Mouse (Mus musculus) neural tube, embryonic 13.5 days (tissue): ENCODE results near the gene Itgb5. TPM values are rescaled to one million over a fixed set of nuclear protein-coding genes. Genes with fewer than 3 reads are reported as not detected.

Source experiments
- ATAC-seq: fragments of 200-750 bp; cut with Nextera tagmentation; 2 replicates; pipeline ENCODE4 v1.8.0; 2017; ENCODE audit warnings: low read depth, mild to moderate bottlenecking, moderate TSS enrichment, moderate library complexity
- H3K27ac ChIP-seq: fragments of 300-500 bp; sonication (generic); replicated peaks from 2 replicates; pipeline ENCODE4 v1.5.1; 2015; ENCODE audit warnings: moderate library complexity, mild to moderate bottlenecking, inconsistent platforms
- H3K27me3 ChIP-seq: fragments of 300-500 bp; sonication (generic); 2 replicates; pipeline ENCODE4 v1.6.1; 2015; ENCODE audit warnings: mild to moderate bottlenecking, inconsistent platforms
- H3K36me3 ChIP-seq: fragments of 300-500 bp; sonication (generic); 2 replicates; pipeline ENCODE4 v1.6.1; 2015; ENCODE audit warnings: mild to moderate bottlenecking, inconsistent platforms
- H3K4me1 ChIP-seq: fragments of 300-500 bp; sonication (generic); replicated peaks from 2 replicates; pipeline ENCODE4 v1.6.1; 2015; ENCODE audit warnings: inconsistent platforms
- H3K4me2 ChIP-seq: fragments of 300-500 bp; sonication (generic); 2 replicates; pipeline ENCODE4 v1.6.1; 2015; ENCODE audit warnings: inconsistent platforms, mild to moderate bottlenecking, moderate library complexity
- H3K4me3 ChIP-seq: fragments of 300-500 bp; sonication (generic); 2 replicates; pipeline ENCODE4 v1.5.1; 2015; ENCODE audit warnings: mild to moderate bottlenecking, inconsistent platforms
- H3K9ac ChIP-seq: fragments of 300-500 bp; sonication (generic); 2 replicates; pipeline ENCODE4 v1.6.1; 2015; ENCODE audit warnings: moderate library complexity, mild to moderate bottlenecking, inconsistent platforms
- H3K9me3 ChIP-seq: fragments of 300-500 bp; sonication (generic); 2 replicates; pipeline ENCODE4 v1.6.1; 2016; ENCODE audit warnings: inconsistent platforms
- WGBS: fragments of 180-500 bp; shearing (Covaris S2); methylation state at CpG from one replicate; pipeline ENCODE4 v1.1.7; 2015; 5-methylcytosine and 5-hydroxymethylcytosine counted together
- polyA plus RNA-seq: library from polyadenylated mRNA; unstranded; fragments of >200 nt; fragmentation: Nextera tagmentation; extraction: Ambion mirVana; gene quantifications from 2 replicates; pipeline ENCODE4 v1.2.1, GENCODE M21; 2015

The Itgb5 gene
- polyA plus RNA-seq, 1 experiment from 2014 or later = 21.1 TPM

- WGBS = under 1% methylated on average over 25 of the region's 25 CpGs
- Histone ChIP-seq H3K4me3 (peak overlapping the region; percentile 19), H3K27ac (peak overlapping the region; percentile 35; the same call in 1 of the 2 replicates)
Measured at GRCm38 (mm10) chr16:33833781-33834482, 4.5 kb downstream of the Itgb5 start.

GRCm38 (mm10) chr16:33836676-33837075 lies 7.2 kb downstream of the Itgb5 start:
- Histone ChIP-seq H3K9ac (no peak overlapping the region), H3K27me3 (peaks cover 46% of the 10 kb centered on the region), H3K36me3 (no peaks in the 10 kb centered on the region), H3K4me1 (peaks cover 30% of the 10 kb centered on the region), H3K27ac (no peak overlapping the region), H3K4me3 (no peak overlapping the region), H3K9me3 (no peaks in the 10 kb centered on the region), H3K4me2 (no peak overlapping the region)
- WGBS = 87% methylated on average over 3 of the region's 3 CpGs
- no peak for ATAC-seq

More at GRCm38 (mm10) chr16:33833781-33834482, 4.5 kb downstream of the Itgb5 start:
- peak overlapping the region; percentile 54 for H3K4me2 ChIP-seq
- H3K36me3 ChIP-seq = no peaks in the 10 kb centered on the region
- peak; percentile 24; the same call in 1 of the 2 replicates for ATAC-seq
- H3K4me1 ChIP-seq = peaks cover 42% of the 10 kb centered on the region
- H3K9ac ChIP-seq = peak overlapping the region; percentile 56
- peaks cover 73% of the 10 kb centered on the region for H3K27me3 ChIP-seq
- no peaks in the 10 kb centered on the region for H3K9me3 ChIP-seq

- peaks cover 29% of the 10 kb centered on the region for H3K4me1 ChIP-seq
- no peak for ATAC-seq
- no peak overlapping the region for H3K27ac ChIP-seq
- H3K9me3 ChIP-seq = no peaks in the 10 kb centered on the region
- no peak overlapping the region for H3K4me3 ChIP-seq
- no peak overlapping the region for H3K9ac ChIP-seq
- 76% methylated on average over 3 of the region's 3 CpGs for WGBS
- H3K4me2 ChIP-seq = no peak overlapping the region
- H3K27me3 ChIP-seq = peaks cover 40% of the 10 kb centered on the region
- H3K36me3 ChIP-seq = no peaks in the 10 kb centered on the region
Measured at GRCm38 (mm10) chr16:33837191-33837590, 7.7 kb downstream of the Itgb5 start.

DNA sequence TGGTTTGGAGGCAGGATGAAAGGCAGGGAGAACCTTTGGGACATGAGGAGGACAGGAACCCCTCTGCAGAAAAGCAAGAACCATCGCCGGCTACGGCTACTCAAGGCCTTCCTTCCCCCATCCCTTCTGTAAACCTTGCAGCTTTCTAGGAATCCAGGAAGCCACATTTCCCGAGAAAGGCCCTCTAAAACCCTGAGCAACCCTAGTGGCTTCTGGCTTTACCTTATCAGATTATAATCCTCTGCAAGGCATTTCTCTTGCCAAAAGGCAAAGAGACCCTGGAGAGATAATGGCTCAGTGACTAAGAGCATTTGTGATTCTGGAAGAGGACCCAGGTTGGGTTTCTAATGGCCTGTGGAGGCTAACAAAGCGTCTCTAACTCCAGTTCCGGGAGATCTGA lies 11.2 kb downstream of the Itgb5 start:
- Histone ChIP-seq H3K9me3 (no peaks in the 10 kb centered on the region), H3K27me3 (peaks cover 7% of the 10 kb centered on the region), H3K4me1 (peaks cover 6% of the 10 kb centered on the region; the same call in 1 of the 2 replicates), H3K36me3 (no peaks in the 10 kb centered on the region), H3K9ac (no peak overlapping the region), H3K4me2 (no peak overlapping the region), H3K4me3 (no peak overlapping the region), H3K27ac (no peak overlapping the region)
- WGBS = 30% methylated on average over 6 of the region's 6 CpGs
- ATAC-seq = no peak

DNA sequence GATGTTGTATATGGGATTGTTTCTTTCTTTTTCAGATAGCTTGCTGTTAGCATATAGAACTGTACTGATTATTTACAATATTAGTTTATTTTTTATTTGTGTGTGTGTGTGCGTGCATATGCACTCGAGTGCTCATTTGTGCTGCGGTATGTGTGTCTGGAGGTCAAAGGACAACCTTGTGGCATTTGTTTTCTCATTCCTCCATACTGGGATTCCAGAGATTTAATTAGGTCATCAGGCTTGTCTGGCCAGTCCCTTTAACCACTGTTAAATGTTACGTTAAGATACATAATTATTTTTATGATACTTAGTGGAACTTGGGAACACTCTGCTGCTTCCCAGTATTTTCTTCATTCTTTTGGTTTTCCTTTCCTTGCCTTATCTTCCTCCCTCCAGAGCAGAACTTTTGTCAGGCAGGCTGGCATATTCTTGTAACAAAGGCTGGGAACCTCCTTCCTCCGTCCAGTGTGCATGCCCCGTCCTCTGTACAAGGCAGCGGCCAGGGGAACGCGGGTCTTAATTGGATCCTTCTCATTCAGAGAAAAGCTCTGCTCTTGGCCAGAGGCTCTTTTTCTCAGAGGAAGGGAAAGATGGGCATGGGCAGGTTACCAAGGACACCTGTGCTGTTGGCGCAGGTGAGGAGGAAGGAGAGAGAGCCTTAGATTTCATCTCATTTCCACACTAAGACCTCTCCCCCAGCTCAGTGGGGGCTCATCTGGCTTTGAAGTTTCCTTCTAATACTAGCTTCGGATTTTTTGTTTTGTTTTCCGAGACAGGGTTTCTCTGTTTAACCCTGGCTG lies 12.8 kb downstream of the Itgb5 start:
- H3K4me2 ChIP-seq = no peak overlapping the region
- H3K4me3 ChIP-seq = no peak overlapping the region
- H3K27me3 ChIP-seq = no peaks in the 10 kb centered on the region; the same call in 1 of the 2 replicates
- no peaks in the 10 kb centered on the region for H3K9me3 ChIP-seq
- no peak for ATAC-seq
- no peaks in the 10 kb centered on the region for H3K36me3 ChIP-seq
- peaks cover 6% of the 10 kb centered on the region; the same call in 1 of the 2 replicates for H3K4me1 ChIP-seq
- no peak overlapping the region for H3K9ac ChIP-seq
- 76% methylated on average over 12 of the region's 12 CpGs for WGBS
- H3K27ac ChIP-seq = no peak overlapping the region

- Histone ChIP-seq H3K4me3 (no peak overlapping the region), H3K4me1 (peaks cover 6% of the 10 kb centered on the region; the same call in 1 of the 2 replicates), H3K4me2 (no peak overlapping the region), H3K9me3 (no peaks in the 10 kb centered on the region), H3K36me3 (no peaks in the 10 kb centered on the region), H3K27me3 (no peaks in the 10 kb centered on the region; the same call in 1 of the 2 replicates), H3K27ac (no peak overlapping the region), H3K9ac (no peak overlapping the region)
- WGBS = 53% methylated on average over 4 of the region's 4 CpGs
- ATAC-seq = no peak
Measured at GRCm38 (mm10) chr16:33844150-33844611, 14.7 kb downstream of the Itgb5 start.

DNA sequence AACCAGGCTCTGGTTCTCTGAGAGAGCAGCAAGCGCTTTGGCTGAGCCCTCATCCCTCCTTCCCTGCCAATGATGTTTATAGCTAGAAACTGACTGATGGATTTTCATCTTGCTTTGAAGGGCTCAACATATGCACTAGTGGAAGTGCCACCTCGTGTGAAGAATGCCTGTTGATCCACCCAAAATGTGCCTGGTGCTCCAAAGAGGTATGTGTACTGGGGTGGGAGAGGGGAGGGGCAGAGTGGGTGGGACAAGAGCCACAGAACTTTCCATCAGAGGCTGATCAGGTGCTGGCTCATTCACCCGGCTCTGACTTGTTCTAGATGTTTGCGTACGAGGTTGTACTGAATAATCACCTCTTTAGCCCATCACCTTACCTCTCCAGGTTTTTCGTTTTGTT lies 15.4 kb downstream of the Itgb5 start:
- H3K4me1 ChIP-seq = peaks cover 6% of the 10 kb centered on the region; the same call in 1 of the 2 replicates
- no peaks in the 10 kb centered on the region for H3K36me3 ChIP-seq
- WGBS = 87% methylated on average over 6 of the region's 6 CpGs
- no peak overlapping the region for H3K9ac ChIP-seq
- no peak overlapping the region for H3K4me2 ChIP-seq
- no peak overlapping the region for H3K4me3 ChIP-seq
- no peak overlapping the region for H3K27ac ChIP-seq
- ATAC-seq = no peak
- no peaks in the 10 kb centered on the region; the same call in 1 of the 2 replicates for H3K27me3 ChIP-seq
- H3K9me3 ChIP-seq = no peaks in the 10 kb centered on the region

DNA sequence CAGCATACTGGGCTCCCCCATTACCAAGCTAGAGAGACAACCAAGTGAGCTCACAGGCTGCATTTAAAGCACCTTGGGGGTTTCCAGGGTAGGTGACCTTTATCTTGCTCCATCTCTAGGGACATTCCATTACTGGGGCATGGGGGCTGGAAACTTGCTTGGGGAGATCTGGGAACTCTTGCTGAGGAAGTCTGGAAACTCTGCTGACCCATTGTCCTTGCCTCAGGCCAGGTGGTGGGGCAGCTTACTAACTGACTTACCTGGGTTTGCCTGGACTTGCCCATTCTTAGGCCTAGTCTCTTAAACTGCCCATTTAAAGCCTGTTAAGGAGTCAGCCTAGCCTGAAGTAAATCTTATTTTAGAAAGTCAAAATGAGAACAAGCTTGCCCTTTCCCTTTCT lies 23.8 kb downstream of the Itgb5 start:
- no peak overlapping the region for H3K4me2 ChIP-seq
- no peaks in the 10 kb centered on the region for H3K36me3 ChIP-seq
- H3K27ac ChIP-seq = no peak overlapping the region
- H3K9ac ChIP-seq = no peak overlapping the region
- H3K4me1 ChIP-seq = no peaks in the 10 kb centered on the region
- ATAC-seq = no peak
- H3K9me3 ChIP-seq = no peaks in the 10 kb centered on the region
- H3K27me3 ChIP-seq = no peaks in the 10 kb centered on the region
- H3K4me3 ChIP-seq = no peak overlapping the region

- no peak overlapping the region for H3K9ac ChIP-seq
- peaks cover 12% of the 10 kb centered on the region for H3K4me1 ChIP-seq
- H3K4me2 ChIP-seq = no peak overlapping the region
- H3K27ac ChIP-seq = no peak overlapping the region
- WGBS = 75% methylated on average over 2 of the region's 2 CpGs
- no peaks in the 10 kb centered on the region for H3K27me3 ChIP-seq
- H3K4me3 ChIP-seq = no peak overlapping the region
- H3K36me3 ChIP-seq = no peaks in the 10 kb centered on the region
- H3K9me3 ChIP-seq = no peaks in the 10 kb centered on the region
- ATAC-seq = no peak
Measured at GRCm38 (mm10) chr16:33858766-33859165, 29.3 kb downstream of the Itgb5 start.

- no peak overlapping the region for H3K9ac ChIP-seq
- peaks cover 12% of the 10 kb centered on the region for H3K4me1 ChIP-seq
- H3K36me3 ChIP-seq = no peaks in the 10 kb centered on the region
- ATAC-seq = 0 out of 2 replicates have a peak, but pooled peaks have one; percentile 37
- no peaks in the 10 kb centered on the region for H3K27me3 ChIP-seq
- 68% methylated on average over 5 of the region's 5 CpGs for WGBS
- H3K4me2 ChIP-seq = 0 out of 2 replicates have a peak overlapping the region, but pooled peaks have one; percentile 33
- no peaks in the 10 kb centered on the region for H3K9me3 ChIP-seq
- no peak overlapping the region for H3K4me3 ChIP-seq
- no peak overlapping the region for H3K27ac ChIP-seq
Measured at GRCm38 (mm10) chr16:33859380-33859779, 29.9 kb downstream of the Itgb5 start.

- ATAC-seq = peak; percentile 90
- Histone ChIP-seq H3K9me3 (no peaks in the 10 kb centered on the region), H3K4me2 (peak overlapping the region; percentile 33), H3K27ac (peak overlapping the region; percentile 52), H3K9ac (0 out of 2 replicates have a peak overlapping the region, but pooled peaks have one; percentile 22), H3K36me3 (no peaks in the 10 kb centered on the region), H3K27me3 (no peaks in the 10 kb centered on the region), H3K4me1 (peaks cover 12% of the 10 kb centered on the region), H3K4me3 (no peak overlapping the region)
- WGBS = 38% methylated on average over 14 of the region's 14 CpGs
Measured at GRCm38 (mm10) chr16:33859988-33860700, 30.7 kb downstream of the Itgb5 start.
